Mouse (Mus musculus) lung, postnatal 4 days (tissue): Measurements from ENCODE around the gene Des.

ENCODE experiments used
- DNase-seq, 2 experiments: peaks; one replicate each; pipeline ENCODE4 v3.0.0; 2021

Des gene

GRCm38 (mm10) chr1:75385142-75385730, 25.1 kb downstream of the Des start:
- DNase-seq: no peak

GRCm38 (mm10) chr1:75386149-75386548, 26.0 kb downstream of the Des start:
- no peak for DNase-seq

- no peak for DNase-seq
Observed at GRCm38 (mm10) chr1:75387469-75387928, 27.4 kb downstream of the Des start.

- DNase-seq: no peak
Observed at GRCm38 (mm10) chr1:75387929-75388897, 28.1 kb downstream of the Des start.

- DNase-seq: no peak
Observed at GRCm38 (mm10) chr1:75388898-75389515, 28.9 kb downstream of the Des start.

GRCm38 (mm10) chr1:75393139-75393538, 33.0 kb downstream of the Des start:
- peak in 1 of 2 experiments; percentile 19 for DNase-seq

- no peak for DNase-seq
Observed at GRCm38 (mm10) chr1:75393846-75394245, 33.7 kb downstream of the Des start.

GRCm38 (mm10) chr1:75398761-75399402, 38.8 kb downstream of the Des start:
- peak; percentile 86 for DNase-seq

GRCm38 (mm10) chr1:75399755-75400492, 39.8 kb downstream of the Des start:
- peak; percentile 80 to 91 for DNase-seq

- DNase-seq: no peak
Observed at GRCm38 (mm10) chr1:75400493-75401115, 40.5 kb downstream of the Des start.

GRCm38 (mm10) chr1:75405547-75405946, 45.4 kb downstream of the Des start:
- no peak for DNase-seq

GRCm38 (mm10) chr1:75406173-75406572, 46.0 kb downstream of the Des start:
- no peak for DNase-seq

- DNase-seq: no peak
Observed at GRCm38 (mm10) chr1:75407056-75407455, 46.9 kb downstream of the Des start.

GRCm38 (mm10) chr1:75408210-75408609, 48.1 kb downstream of the Des start:
- DNase-seq: no peak

GRCm38 (mm10) chr1:75409950-75410349, 49.8 kb downstream of the Des start:
- DNase-seq: no peak

- no peak for DNase-seq
Observed at GRCm38 (mm10) chr1:75412196-75412595, 52.1 kb downstream of the Des start.

GRCm38 (mm10) chr1:75413749-75414148, 53.6 kb downstream of the Des start:
- DNase-seq: no peak
